Mouse (Mus musculus) cerebellum, adult 9-10 months (tissue): ENCODE results near the gene Abcc12.
A peak's percentile ranks its signal among the peaks of the same experiment; 100 is the strongest.

Experiments used
- DNase-seq: peaks from one replicate; pipeline ENCODE4 v3.0.0; 2022

Abcc12 gene

GRCm38 (mm10) chr8:86495056-86495455 is 85.4 kb downstream of the Abcc12 start:
- DNase-seq, result no peak

GRCm38 (mm10) chr8:86493841-86494240 is 86.6 kb downstream of the Abcc12 start:
- DNase-seq, result no peak

GRCm38 (mm10) chr8:86485411-86485810 is 95.1 kb downstream of the Abcc12 start:
- no peak for DNase-seq

- DNase-seq, result no peak
Measured at GRCm38 (mm10) chr8:86484244-86484643, 96.2 kb downstream of the Abcc12 start.

- no peak for DNase-seq
Measured at GRCm38 (mm10) chr8:86482116-86482515, 98.4 kb downstream of the Abcc12 start.

GRCm38 (mm10) chr8:86475711-86476438 is 104.6 kb downstream of the Abcc12 start:
- DNase-seq, result peak; percentile 82

GRCm38 (mm10) chr8:86474461-86474860 is 106.0 kb downstream of the Abcc12 start:
- DNase-seq, result no peak

GRCm38 (mm10) chr8:86473121-86473520 is 107.4 kb downstream of the Abcc12 start:
- no peak for DNase-seq

- peak; percentile 77 for DNase-seq
Measured at GRCm38 (mm10) chr8:86470717-86471116, 109.8 kb downstream of the Abcc12 start.

GRCm38 (mm10) chr8:86463215-86463614 is 117.3 kb downstream of the Abcc12 start:
- no peak for DNase-seq

GRCm38 (mm10) chr8:86460372-86460771 is 120.1 kb downstream of the Abcc12 start:
- DNase-seq, result no peak

GRCm38 (mm10) chr8:86453697-86454480 is 126.6 kb downstream of the Abcc12 start:
- DNase-seq, result no peak

GRCm38 (mm10) chr8:86449870-86450515 is 130.5 kb downstream of the Abcc12 start:
- DNase-seq, result no peak

- DNase-seq, result no peak
Measured at GRCm38 (mm10) chr8:86445516-86445915, 135.0 kb downstream of the Abcc12 start.

GRCm38 (mm10) chr8:86443744-86444143 is 136.7 kb downstream of the Abcc12 start:
- no peak for DNase-seq

- DNase-seq, result no peak
Measured at GRCm38 (mm10) chr8:86438983-86439299, 141.5 kb downstream of the Abcc12 start.

GRCm38 (mm10) chr8:86438133-86438982 is 142.1 kb downstream of the Abcc12 start:
- no peak for DNase-seq

- DNase-seq, result no peak
Measured at GRCm38 (mm10) chr8:86437418-86437817, 143.1 kb downstream of the Abcc12 start.
